Mouse (Mus musculus) olfactory bulb, adult 2 months (tissue): ENCODE measurements around the gene Dohh. TPM values are rescaled to one million over a fixed set of nuclear protein-coding genes. Genes with fewer than 3 reads are reported as not detected.
A peak's percentile ranks its signal among the peaks of the same experiment; 100 is the strongest.

ENCODE experiments used
- H3K27ac ChIP-seq: fragments of 200-500 bp; 2 replicates; pipeline ENCODE4 v1.5.1; 2012; ENCODE audit warnings: low read depth, low read length; ENCODE audit not compliant: insufficient read depth
- H3K4me1 ChIP-seq: fragments of 200-500 bp; 2 replicates; pipeline ENCODE4 v1.6.1; 2012; ENCODE audit warnings: low read length; ENCODE audit not compliant: control insufficient read depth, insufficient read depth
- H3K4me3 ChIP-seq: fragments of 200-500 bp; 2 replicates; pipeline ENCODE4 v1.5.1; 2012; ENCODE audit warnings: mild to moderate bottlenecking, low read depth, low read length, moderate library complexity; ENCODE audit not compliant: insufficient read depth
- CTCF ChIP-seq: fragments of 200-500 bp; IDR thresholded peaks from 2 replicates; pipeline ENCODE4 v1.5.1; 2012; ENCODE audit warnings: low read depth, mild to moderate bottlenecking, low read length, moderate library complexity; ENCODE audit not compliant: insufficient read depth
- POLR2A ChIP-seq: fragments of 200-500 bp; IDR thresholded peaks from 2 replicates; pipeline ENCODE4 v1.6.1; 2012; ENCODE audit warnings: mild to moderate bottlenecking, low read depth, low read length, moderate library complexity; ENCODE audit not compliant: insufficient read depth
- WGBS: fragments of 180-500 bp; shearing (Covaris S2); methylation state at CpG from one replicate; pipeline ENCODE4 v1.1.7; 2018; 5-methylcytosine and 5-hydroxymethylcytosine counted together
- polyA plus RNA-seq: library from polyadenylated mRNA; stranded (reverse); fragments of >200 nt; gene quantifications from 2 replicates; pipeline ENCODE4 v1.2.4, GENCODE M21; 2012; ENCODE audit warnings: low replicate concordance; ENCODE audit not compliant: missing spikeins, insufficient read depth, insufficient read length

The Dohh gene
- polyA plus RNA-seq, 1 experiment = not detected

DNA sequence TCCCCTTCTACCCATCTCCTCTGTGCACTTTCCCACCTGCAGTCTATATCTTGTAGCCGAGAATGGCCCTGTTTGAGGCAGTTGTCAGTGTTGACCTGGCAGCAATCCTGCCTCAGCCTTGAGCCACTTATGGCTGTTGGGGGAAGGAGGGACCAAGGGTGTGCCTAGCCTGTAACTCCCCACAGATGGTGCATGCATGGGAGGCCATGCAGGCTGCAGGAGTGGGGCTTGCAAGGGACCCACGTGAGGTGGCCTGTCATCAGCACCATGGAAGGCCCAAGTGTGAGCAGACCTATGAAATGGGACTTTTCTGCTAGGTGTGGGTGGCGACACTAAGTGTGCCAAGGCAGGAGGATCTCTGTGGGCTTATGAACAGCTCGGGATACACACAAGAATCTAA lies 19.2 kb upstream of the Dohh start:
- H3K4me1 ChIP-seq = peaks cover 27% of the 10 kb centered on the region
- H3K27ac ChIP-seq = no peak overlapping the region
- WGBS = 56% methylated on average over 4 of the region's 4 CpGs
- no peak for TF ChIP-seq CTCF
- TF ChIP-seq POLR2A = no peak
- no peak overlapping the region for H3K4me3 ChIP-seq

DNA sequence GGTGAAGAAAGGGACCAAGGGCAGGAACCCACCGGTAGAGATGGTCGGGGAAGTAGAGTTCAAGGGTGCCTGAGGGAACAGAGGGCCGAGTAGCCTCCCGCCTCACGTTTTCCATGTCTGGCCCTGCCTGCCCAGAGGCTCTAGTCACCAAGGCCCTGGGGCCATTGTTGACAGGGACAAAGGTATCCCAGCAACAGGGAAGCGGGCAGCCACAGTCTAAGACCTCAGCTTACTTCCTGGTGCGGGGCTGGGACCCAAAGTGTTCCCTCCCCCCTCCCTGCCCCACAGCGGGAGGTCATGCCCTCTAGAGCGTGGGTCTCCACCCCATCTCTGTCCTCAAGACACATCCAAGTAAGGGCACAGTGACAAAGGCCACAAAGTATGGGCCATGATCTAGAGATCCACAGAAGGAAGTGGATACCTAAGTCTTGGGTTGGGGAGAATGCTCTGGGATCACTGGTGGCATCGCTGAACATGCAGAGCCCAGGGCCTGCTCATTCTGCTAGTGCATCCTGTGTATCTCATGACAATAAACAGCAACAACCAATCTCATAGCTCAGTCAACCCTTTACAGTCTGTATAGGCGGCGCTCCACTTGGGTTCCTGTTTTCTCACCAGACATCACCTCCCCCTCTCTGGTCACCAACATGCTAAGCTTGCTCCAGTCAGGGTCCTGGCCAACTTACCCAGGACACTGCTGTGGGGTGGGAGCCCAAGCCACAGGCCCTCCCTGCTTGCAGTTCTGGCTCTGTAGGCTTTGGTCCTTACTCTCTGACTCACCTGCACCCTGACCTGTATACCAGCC lies 18.4 kb upstream of the Dohh start, which contains the start of gene 4930404N11Rik:
TSS of gene 4930404N11Rik (minus strand) at position 145 of the 805 bp plus-strand sequence.
- WGBS = 38% methylated on average over 12 of the region's 12 CpGs
- TF ChIP-seq CTCF = no peak
- no peak for TF ChIP-seq POLR2A
- Histone ChIP-seq H3K4me1 (peaks cover 22% of the 10 kb centered on the region), H3K4me3 (no peak within 1 kb of the TSS), H3K27ac (no peak within 1 kb of the TSS)

DNA sequence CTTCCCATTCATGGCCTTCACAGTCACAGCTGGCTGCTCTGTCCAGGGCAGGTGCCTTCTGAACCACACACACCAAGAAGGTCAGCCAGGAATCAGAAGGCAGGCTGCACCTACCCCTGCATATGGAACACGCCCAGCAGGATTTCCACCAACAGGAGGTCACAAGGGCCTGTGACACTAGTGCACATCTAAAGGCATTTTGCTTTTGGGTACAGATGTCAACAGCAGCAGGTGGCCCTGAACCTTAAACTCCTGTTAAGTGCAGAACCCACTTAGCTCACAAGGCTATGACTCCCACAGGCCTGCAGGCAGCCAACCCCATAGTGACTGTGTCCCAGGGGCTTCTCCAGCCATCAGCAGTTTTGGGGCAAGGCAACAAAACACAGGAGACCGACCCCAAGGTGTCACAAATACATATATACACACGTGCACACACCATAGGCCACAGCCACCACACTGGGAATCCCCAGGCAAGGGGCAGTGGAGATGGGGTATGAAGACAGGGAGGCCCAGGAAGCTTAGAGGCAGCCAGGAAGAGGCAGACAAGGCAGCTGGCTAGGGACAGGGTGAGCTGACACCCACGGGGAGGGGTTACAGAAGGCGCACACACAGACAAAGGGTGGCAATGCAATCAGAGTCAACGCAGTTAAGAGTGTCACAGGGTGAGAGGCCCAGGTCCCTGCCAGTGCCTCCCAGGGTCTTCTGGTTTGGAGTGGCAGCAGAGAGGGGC lies 17.6 kb upstream of the Dohh start:
- TF ChIP-seq CTCF (no peak), POLR2A (no peak)
- no peak overlapping the region for H3K4me3 ChIP-seq
- no peak overlapping the region for H3K27ac ChIP-seq
- peaks cover 18% of the 10 kb centered on the region for H3K4me1 ChIP-seq
- 67% methylated on average over 6 of the region's 6 CpGs for WGBS

DNA sequence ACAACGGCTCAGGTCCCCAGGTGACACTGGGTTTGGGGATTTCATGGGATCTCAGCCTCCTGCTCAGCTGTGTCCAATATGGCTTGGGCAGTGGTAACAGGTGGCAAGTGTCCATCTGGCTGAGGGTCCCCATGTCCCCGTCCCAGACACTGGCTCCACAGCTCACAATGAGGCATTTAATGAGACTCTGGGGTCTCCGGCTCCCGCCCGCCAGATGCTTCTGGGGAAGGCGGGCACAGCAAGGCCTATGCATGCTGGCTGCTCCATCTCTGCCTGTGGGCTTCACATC lies 17.1 kb upstream of the Dohh start:
- TF ChIP-seq POLR2A (no peak), CTCF (no peak)
- peaks cover 18% of the 10 kb centered on the region for H3K4me1 ChIP-seq
- H3K27ac ChIP-seq = no peak overlapping the region
- WGBS = 72% methylated on average over 6 of the region's 6 CpGs
- no peak overlapping the region for H3K4me3 ChIP-seq

DNA sequence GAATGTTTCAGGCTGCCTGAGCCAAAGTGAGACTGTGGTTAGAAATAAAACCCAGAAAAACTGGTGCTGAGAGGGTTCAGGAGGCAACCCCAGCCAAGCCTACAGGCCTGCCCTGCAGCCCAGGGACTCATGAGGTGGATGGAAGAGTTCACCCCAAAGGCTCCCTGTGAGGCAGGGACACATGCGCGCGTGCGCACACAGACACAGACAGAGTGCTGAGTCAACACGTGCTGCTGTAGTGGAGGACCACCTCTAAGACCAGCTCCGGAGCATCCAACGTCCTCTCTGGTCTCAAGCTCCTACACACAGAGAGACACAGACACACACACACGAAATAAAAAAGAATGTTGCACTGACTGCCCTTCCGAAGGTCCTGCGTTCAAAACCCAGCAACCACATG lies 8.9 kb upstream of the Dohh start:
- Histone ChIP-seq H3K4me1 (peaks cover 20% of the 10 kb centered on the region), H3K4me3 (no peak overlapping the region), H3K27ac (no peak overlapping the region)
- 90% methylated on average over 10 of the region's 10 CpGs for WGBS
- TF ChIP-seq POLR2A = no peak
- TF ChIP-seq CTCF = no peak

DNA sequence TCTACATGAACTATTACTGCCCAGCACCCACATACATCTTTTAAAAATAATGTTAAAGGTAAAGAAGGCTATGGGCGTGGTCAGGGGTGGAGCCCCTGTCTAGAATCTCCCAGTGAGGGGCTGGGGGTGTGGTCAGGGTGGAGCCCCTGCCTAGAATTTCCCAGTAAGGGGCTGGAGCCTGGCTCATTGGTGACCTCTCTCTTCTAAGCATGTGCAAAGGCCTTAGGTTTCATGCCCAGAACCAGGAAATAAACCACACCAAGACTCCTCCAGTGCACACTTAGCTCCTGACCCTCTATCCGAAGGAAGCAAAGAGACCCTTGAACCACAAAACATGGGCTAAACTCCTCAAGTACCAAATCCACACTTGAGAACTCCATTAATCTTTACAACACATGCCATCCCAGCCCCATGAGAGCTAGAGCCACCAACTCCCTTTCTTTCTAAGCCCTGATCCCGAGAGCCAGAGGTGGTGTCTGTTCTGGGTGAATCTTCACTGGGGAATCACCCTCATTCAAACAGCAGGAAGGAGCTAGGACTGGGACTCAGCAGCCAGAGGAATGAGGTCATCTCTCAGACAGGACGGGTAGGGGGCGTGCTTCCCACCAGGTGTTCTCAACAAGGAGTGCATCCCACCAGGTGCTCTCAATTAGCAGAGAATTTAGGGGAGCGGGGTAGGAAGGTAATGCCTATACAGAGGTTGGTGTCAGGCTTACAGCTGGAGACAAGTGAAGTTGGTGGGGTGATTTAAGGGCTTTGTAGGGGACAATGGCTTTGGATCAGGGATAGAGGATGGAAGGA lies 7.5 kb upstream of the Dohh start:
- no peak overlapping the region for H3K27ac ChIP-seq
- TF ChIP-seq CTCF (no peak), POLR2A (no peak)
- 0 out of 2 replicates have a peak overlapping the region, but pooled peaks have one; percentile 91 for H3K4me3 ChIP-seq
- WGBS = 39% methylated on average over 6 of the region's 6 CpGs
- H3K4me1 ChIP-seq = peaks cover 20% of the 10 kb centered on the region

DNA sequence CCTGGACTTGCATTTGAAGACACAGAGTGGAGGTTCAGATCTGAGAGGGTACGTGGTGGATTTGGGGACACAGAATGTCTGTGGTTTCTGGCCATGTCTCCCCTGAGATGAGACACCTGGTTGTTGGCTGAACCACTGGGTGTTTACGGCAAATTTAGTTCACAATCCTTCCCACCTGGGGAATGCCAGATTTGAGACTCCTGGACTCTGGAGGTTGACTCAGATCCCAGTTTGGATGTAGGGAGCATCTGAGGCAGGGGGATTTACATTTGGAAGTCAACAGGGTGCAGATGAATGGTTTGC lies 6.9 kb upstream of the Dohh start:
- H3K4me3 ChIP-seq = peak overlapping the region; percentile 91
- H3K4me1 ChIP-seq = peaks cover 20% of the 10 kb centered on the region
- no peak overlapping the region for H3K27ac ChIP-seq
- WGBS = 42% methylated on average over 2 of the region's 2 CpGs
- no peak for TF ChIP-seq CTCF
- no peak for TF ChIP-seq POLR2A

DNA sequence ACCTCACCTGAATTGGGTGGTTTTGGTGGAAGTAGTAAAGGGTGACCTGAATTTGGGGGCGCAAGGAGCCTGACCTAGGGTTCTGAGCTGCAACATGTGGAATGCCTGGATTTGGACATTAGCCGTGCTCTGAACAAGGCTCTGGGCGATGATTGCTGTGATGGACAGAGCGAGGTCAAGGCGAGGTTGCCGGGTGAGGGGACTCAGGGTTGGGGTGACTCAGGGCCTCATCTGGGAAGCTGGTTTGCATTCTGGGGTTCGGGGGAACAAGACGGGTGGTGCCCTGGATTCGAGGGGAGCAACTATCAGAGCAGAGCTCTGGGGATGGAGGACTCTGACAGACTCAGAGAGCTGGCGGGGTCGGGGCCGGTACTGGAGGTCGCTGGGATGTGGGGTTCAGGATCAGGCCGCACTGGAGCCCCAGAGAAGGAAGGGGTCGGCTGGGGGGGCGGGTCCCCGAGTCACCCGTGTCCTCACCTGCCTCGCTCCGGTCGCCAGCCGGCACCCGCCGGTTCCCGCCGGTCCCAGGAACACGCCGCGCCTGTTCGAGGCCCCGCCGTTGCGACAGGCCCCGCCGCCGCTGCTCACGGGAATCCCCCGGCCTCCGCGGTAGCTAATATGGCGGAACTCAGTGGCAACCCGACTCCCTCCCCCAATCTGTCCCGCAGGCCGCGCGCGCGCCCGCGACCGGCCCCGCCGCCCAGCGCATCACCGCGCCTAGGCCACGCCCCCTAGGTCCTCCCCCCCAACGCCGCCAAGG lies 6.3 kb upstream of the Dohh start, which contains the start of gene Fzr1:
TSS of gene Fzr1 (minus strand) at position 724 of the 760 bp plus-strand sequence.
- Histone ChIP-seq H3K27ac (0 out of 2 replicates have a peak within 1 kb of the TSS, but pooled peaks have one; percentile 37), H3K4me1 (peaks cover 20% of the 10 kb centered on the region), H3K4me3 (peak within 1 kb of the TSS; percentile 91)
- TF ChIP-seq POLR2A = peak; percentile 64
- TF ChIP-seq CTCF = no peak
- WGBS = 1% methylated on average over 57 of the region's 59 CpGs
